ENCODE assay signal across 35 mouse cellular contexts in genomic region chr11:102073722-102074121, GRCm38 (mm10). TPM values are rescaled to one million over a fixed set of nuclear protein-coding genes. Genes with fewer than 3 reads are reported as not detected.
DNase-seq lines count a peak whose midpoint lies in the region; ATAC-seq and TF ChIP-seq lines count a peak whose summit lies in the region.
"Had no signal": no experiment of that assay in that cellular context is flagged by ENCODE, and none has a peak within 500 bp of the region (broad histone marks: within the 10 kb centered on the region; RNA-seq: fewer than 3 reads in every experiment).

No protein-coding gene starts in this region.

- H3K27me3 ChIP-seq in kidney, adult 2 months (replicated peaks; ENCODE audit: control insufficient read depth, insufficient read depth, low read length) = no peaks in the 10 kb centered on the region
- peaks cover 5% of the 10 kb centered on the region; the same call in 1 of the 2 replicates for H3K27me3 ChIP-seq in kidney, embryonic 15.5 days
- H3K27me3 ChIP-seq in G1E (ENCODE audit: insufficient read depth, low read length) = no peaks in the 10 kb centered on the region
- H3K27me3 ChIP-seq in forebrain, postnatal 0 days (ENCODE audit: insufficient read depth, low read length) = no peaks in the 10 kb centered on the region
- H3K27me3 ChIP-seq: forebrain, embryonic 12.5 days; forebrain, embryonic 15.5 days; heart, embryonic 13.5 days had no signal

- H3K9me3 ChIP-seq in kidney, embryonic 15.5 days (replicated peaks) = no peaks in the 10 kb centered on the region
- no peaks in the 10 kb centered on the region for H3K9me3 ChIP-seq in G1E (replicated peaks)
- H3K9me3 ChIP-seq in forebrain, postnatal 0 days (ENCODE audit: low read length) = no peaks in the 10 kb centered on the region
- H3K9me3 ChIP-seq: embryonic facial prominence, embryonic 10.5 days; embryonic facial prominence, embryonic 13.5 days; forebrain, embryonic 12.5 days; forebrain, embryonic 15.5 days; heart, embryonic 10.5 days; heart, embryonic 13.5 days had no signal

- ATAC-seq in kidney, embryonic 15.5 days (replicated peaks; ENCODE audit: low FRiP score) = no peak
- no peak for ATAC-seq in G1E (ENCODE audit: extremely low read depth, insufficient number of reproducible peaks, low FRiP score, poor library complexity, severe bottlenecking)
- ATAC-seq in forebrain, postnatal 0 days = no peak
- ATAC-seq: forebrain, embryonic 15.5 days; hindbrain, postnatal 0 days had no signal

- H3K36me3 ChIP-seq in kidney, adult 2 months (ENCODE audit: control insufficient read depth, insufficient read depth, low read length) = no peaks in the 10 kb centered on the region
- peaks cover 16% of the 10 kb centered on the region; the same call in 1 of the 2 replicates for H3K36me3 ChIP-seq in kidney, embryonic 15.5 days
- peaks cover 73% of the 10 kb centered on the region for H3K36me3 ChIP-seq in G1E (replicated peaks)
- H3K36me3 ChIP-seq in forebrain, postnatal 0 days (ENCODE audit: insufficient read depth) = peaks cover 5% of the 10 kb centered on the region; the same call in 1 of the 2 replicates

- H3K4me2 ChIP-seq in kidney, embryonic 15.5 days = no peak overlapping the region
- H3K4me2 ChIP-seq in forebrain, postnatal 0 days (ENCODE audit: low read depth) = no peak overlapping the region
- H3K4me2 ChIP-seq: embryonic facial prominence, embryonic 13.5 days; forebrain, embryonic 12.5 days; forebrain, embryonic 15.5 days; heart, embryonic 13.5 days; hindbrain, embryonic 14.5 days had no signal

- no peak for TF ChIP-seq CTCF in kidney, adult 2 months (conservative IDR thresholded peaks at IDR 0.05; ENCODE audit: insufficient read depth, insufficient read length, low read depth, low read length)
- TF ChIP-seq CTCF in G1E (IDR thresholded peaks at IDR 0.05; ENCODE audit: low read depth, low read length) = no peak
- TF ChIP-seq CTCF in forebrain, postnatal 0 days (IDR thresholded peaks at IDR 0.05; ENCODE audit: low read depth) = no peak

- 39% methylated on average over 14 of the region's 14 CpGs for WGBS in kidney, adult 2 months
- 60% methylated on average over 14 of the region's 14 CpGs for WGBS in kidney, embryonic 15.5 days
- WGBS in forebrain, postnatal 0 days = 68% methylated on average over 14 of the region's 14 CpGs

- H3K4me3 ChIP-seq in kidney, adult 2 months (ENCODE audit: insufficient read depth, low read depth, low read length) = no peak overlapping the region
- no peak overlapping the region for H3K4me3 ChIP-seq in kidney, embryonic 15.5 days (replicated peaks)
- H3K4me3 ChIP-seq in G1E (ENCODE audit: low read depth, low read length) = peak overlapping the region; percentile 8; the same call in 1 of the 2 replicates
- no peak overlapping the region for H3K4me3 ChIP-seq in forebrain, postnatal 0 days (ENCODE audit: low read depth, low read length)
- H3K4me3 ChIP-seq: embryonic facial prominence, embryonic 10.5 days; embryonic facial prominence, embryonic 13.5 days; erythroblast, embryonic 14.5 days; forebrain, embryonic 12.5 days; forebrain, embryonic 15.5 days; heart, adult 2 months; heart, embryonic 10.5 days; heart, embryonic 13.5 days had no signal

- no peak for TF ChIP-seq POLR2A in kidney, adult 2 months (IDR thresholded peaks at IDR 0.05; ENCODE audit: low read depth, low read length)

- H3K27ac ChIP-seq in kidney, adult 2 months (ENCODE audit: insufficient read depth, low read depth, low read length) = no peak overlapping the region
- H3K27ac ChIP-seq in kidney, embryonic 15.5 days = no peak overlapping the region
- H3K27ac ChIP-seq in forebrain, postnatal 0 days (ENCODE audit: low read depth, low read length) = no peak overlapping the region
- H3K27ac ChIP-seq: embryonic facial prominence, embryonic 10.5 days; embryonic facial prominence, embryonic 13.5 days; forebrain, embryonic 12.5 days; forebrain, embryonic 15.5 days; heart, adult 2 months; heart, embryonic 10.5 days; heart, embryonic 13.5 days; hindbrain, embryonic 14.5 days; hindbrain, postnatal 0 days had no signal

- peak; percentile 83 for DNase-seq in kidney, adult 2 months
- DNase-seq in kidney, postnatal 14 days = peak; percentile 54
- DNase-seq in kidney, adult 11 months = no peak
- DNase-seq in G1E (ENCODE audit: low spot score) = no peak
- no peak for DNase-seq in forebrain, postnatal 0 days
- DNase-seq: adrenal gland, adult 2 months; adrenal gland, postnatal 14 days; B cell, adult 2 months; cerebellum, adult 11 months; cerebellum, adult 2 months; cerebellum, adult 9-11 months; cerebellum, postnatal 25 days; embryo, embryonic 11 days; gastrocnemius, postnatal 10 days; gastrocnemius, postnatal 36 days; heart, adult 2 months; heart, postnatal 14 days; heart, postnatal 4 days had no signal

- H3K4me1 ChIP-seq in kidney, adult 2 months (ENCODE audit: control insufficient read depth, insufficient read depth, low read length) = no peaks in the 10 kb centered on the region
- peaks cover 13% of the 10 kb centered on the region for H3K4me1 ChIP-seq in kidney, embryonic 15.5 days
- H3K4me1 ChIP-seq in G1E (ENCODE audit: insufficient read depth, low read depth, low read length) = peaks cover 26% of the 10 kb centered on the region
- no peaks in the 10 kb centered on the region for H3K4me1 ChIP-seq in forebrain, postnatal 0 days (ENCODE audit: insufficient read depth)

- no peak overlapping the region for H3K9ac ChIP-seq in kidney, embryonic 15.5 days
- no peak overlapping the region for H3K9ac ChIP-seq in forebrain, postnatal 0 days
- H3K9ac ChIP-seq: embryonic facial prominence, embryonic 13.5 days; forebrain, embryonic 12.5 days; forebrain, embryonic 15.5 days; heart, embryonic 13.5 days; hindbrain, embryonic 14.5 days had no signal

RNA-seq across cellular contexts. Expression of gene Mpp2, which starts 14.6 kb away (rescaled TPM):
- 4.9 and 5.9 TPM in 2 replicates for polyA plus RNA-seq in kidney, adult 2 months (2012; rRNA removed)
- 14.0 and 14.2 TPM in 2 replicates for polyA plus RNA-seq in kidney, embryonic 15.5 days (2015; fragmentation: Nextera tagmentation; extraction: Ambion mirVana)
- total RNA-seq in G1E (2014; fragmentation: Nextera tagmentation) = 16.1 and 17.2 TPM in 2 replicates
- total RNA-seq in G1E (2017) = 3.1 and 3.4 TPM in 2 replicates
- polyA plus RNA-seq in G1E (2012) = 11.9 and 13.9 TPM in 2 replicates
- total RNA-seq in forebrain, postnatal 0 days (2014; rRNA removed) = 27.3 and 28.3 TPM in 2 replicates
- polyA plus RNA-seq in forebrain, postnatal 0 days (2015; fragmentation: Nextera tagmentation; extraction: Ambion mirVana) = 14.1 and 21.4 TPM in 2 replicates
- total RNA-seq: granulocyte monocyte progenitor cell, adult 5-6 weeks had no signal

RNA-seq across cellular contexts. Expression of gene Ppy, which starts 27.4 kb away (rescaled TPM):
- polyA plus RNA-seq in kidney, adult 2 months (2012; rRNA removed) = not detected in 2 replicates
- polyA plus RNA-seq in kidney, embryonic 15.5 days (2015; fragmentation: Nextera tagmentation; extraction: Ambion mirVana) = not detected in 2 replicates
- total RNA-seq in G1E (2014; fragmentation: Nextera tagmentation) = not detected in 2 replicates
- total RNA-seq in G1E (2017) = not detected in 2 replicates
- polyA plus RNA-seq in G1E (2012) = 0.16 TPM in 1 of 2 replicates, not detected in the other
- not detected in 2 replicates for total RNA-seq in forebrain, postnatal 0 days (2014; rRNA removed)
- polyA plus RNA-seq in forebrain, postnatal 0 days (2015; fragmentation: Nextera tagmentation; extraction: Ambion mirVana) = not detected in 2 replicates
- total RNA-seq: adrenal gland, adult 2 months; adrenal gland, postnatal 14 days; CH12.LX; gastrocnemius, adult 18-20 months; gastrocnemius, postnatal 10 days; gastrocnemius, postnatal 36 days; granulocyte monocyte progenitor cell, adult 5-6 weeks; heart, adult 2 months; heart, postnatal 14 days; heart, postnatal 4 days; hindbrain, postnatal 0 days; MEL had no signal
- polyA plus RNA-seq: adrenal gland, adult 2 months; cerebellum, adult 2 months; cortical plate, adult 2 months; embryonic facial prominence, embryonic 10.5 days; embryonic facial prominence, embryonic 13.5 days; erythroblast, embryonic 14.5 days; forebrain, embryonic 12.5 days; forebrain, embryonic 15.5 days; heart, adult 2 months; heart, embryonic 10.5 days; heart, embryonic 13.5 days; heart, embryonic 16.5 days; hindbrain, embryonic 11.5 days; hindbrain, embryonic 14.5 days; hindbrain, postnatal 0 days had no signal

RNA-seq across cellular contexts. Expression of gene Cd300lg, which starts 32.4 kb away (rescaled TPM):
- polyA plus RNA-seq in kidney, adult 2 months (2012; rRNA removed) = 62.1 and 67.1 TPM in 2 replicates
- 0.82 and 1.1 TPM in 2 replicates for polyA plus RNA-seq in kidney, embryonic 15.5 days (2015; fragmentation: Nextera tagmentation; extraction: Ambion mirVana)
- total RNA-seq in G1E (2014; fragmentation: Nextera tagmentation) (not detected in 2 replicates), G1E (2017) (0.06 TPM in 1 of 2 replicates, not detected in the other)
- polyA plus RNA-seq in G1E (2012) = not detected in 2 replicates
- total RNA-seq in forebrain, postnatal 0 days (2014; rRNA removed) = 0.69 and 0.86 TPM in 2 replicates
- polyA plus RNA-seq in forebrain, postnatal 0 days (2015; fragmentation: Nextera tagmentation; extraction: Ambion mirVana) = 0.15 and 0.30 TPM in 2 replicates
- total RNA-seq: CH12.LX had no signal
- polyA plus RNA-seq: erythroblast, embryonic 14.5 days had no signal

RNA-seq across cellular contexts. Expression of gene Pyy, which starts 33.9 kb away (rescaled TPM):
- polyA plus RNA-seq in kidney, adult 2 months (2012; rRNA removed) = not detected in 2 replicates
- 3.6 TPM in 1 of 2 replicates, not detected in the other for polyA plus RNA-seq in kidney, embryonic 15.5 days (2015; fragmentation: Nextera tagmentation; extraction: Ambion mirVana)
- total RNA-seq in G1E (2014; fragmentation: Nextera tagmentation) (not detected in 2 replicates), G1E (2017) (not detected in 2 replicates)
- polyA plus RNA-seq in G1E (2012) = not detected in 2 replicates
- not detected in 2 replicates for total RNA-seq in forebrain, postnatal 0 days (2014; rRNA removed)
- not detected in 2 replicates for polyA plus RNA-seq in forebrain, postnatal 0 days (2015; fragmentation: Nextera tagmentation; extraction: Ambion mirVana)
- total RNA-seq: adrenal gland, adult 2 months; adrenal gland, postnatal 14 days; CH12.LX; gastrocnemius, adult 18-20 months; gastrocnemius, postnatal 10 days; gastrocnemius, postnatal 36 days; granulocyte monocyte progenitor cell, adult 5-6 weeks; heart, adult 2 months; heart, postnatal 14 days; heart, postnatal 4 days; MEL had no signal
- polyA plus RNA-seq: adrenal gland, adult 2 months; cortical plate, adult 2 months; embryonic facial prominence, embryonic 13.5 days; erythroblast, embryonic 14.5 days; forebrain, embryonic 12.5 days; forebrain, embryonic 15.5 days; heart, adult 2 months; heart, embryonic 13.5 days; heart, embryonic 16.5 days had no signal

RNA-seq across cellular contexts. Expression of gene Mpp3, which starts 45.5 kb away (rescaled TPM):
- 2.3 and 3.5 TPM in 2 replicates for polyA plus RNA-seq in kidney, adult 2 months (2012; rRNA removed)
- polyA plus RNA-seq in kidney, embryonic 15.5 days (2015; fragmentation: Nextera tagmentation; extraction: Ambion mirVana) = 7.8 and 11.0 TPM in 2 replicates
- total RNA-seq in G1E (2014; fragmentation: Nextera tagmentation) = not detected in 2 replicates
- 0.06 and 0.22 TPM in 2 replicates for total RNA-seq in G1E (2017)
- not detected in 2 replicates for polyA plus RNA-seq in G1E (2012)
- 56.6 and 60.3 TPM in 2 replicates for total RNA-seq in forebrain, postnatal 0 days (2014; rRNA removed)
- polyA plus RNA-seq in forebrain, postnatal 0 days (2015; fragmentation: Nextera tagmentation; extraction: Ambion mirVana) = 45.5 and 46.4 TPM in 2 replicates
- total RNA-seq: granulocyte monocyte progenitor cell, adult 5-6 weeks had no signal
- polyA plus RNA-seq: erythroblast, embryonic 14.5 days had no signal

Comparison
In these comparisons a context has a peak if more than half of its experiments do, and no peak if none do; other contexts are left out.
1. DNase-seq: peak in kidney, adult 2 months (single experiment) and kidney, postnatal 14 days (single experiment); none in kidney, adult 11 months (single experiment), G1E (single experiment) and forebrain, postnatal 0 days (single experiment).
2. RNA of gene Cd300lg, which starts 32.4 kb away (polyA plus RNA-seq): 62.1 to 67.1 TPM in kidney, adult 2 months; 0.82 to 1.1 TPM in kidney, embryonic 15.5 days, 0.15 to 0.30 TPM in forebrain, postnatal 0 days and not detected in G1E; every median in the first group is over 10 times any median in the second.